Mouse (Mus musculus): Measurements from ENCODE around the gene Gm11567. TPM values are rescaled to one million over a fixed set of nuclear protein-coding genes. Genes with fewer than 3 reads are reported as not detected.
"Not testable (repeated sequence)": the region's sequence is repeated elsewhere in the genome, so short reads cannot be mapped to it uniquely, and the experiment has no call there.

Gene Gm11567
- polyA plus RNA-seq, 1 experiment from 2014 or later: not detected

DNA sequence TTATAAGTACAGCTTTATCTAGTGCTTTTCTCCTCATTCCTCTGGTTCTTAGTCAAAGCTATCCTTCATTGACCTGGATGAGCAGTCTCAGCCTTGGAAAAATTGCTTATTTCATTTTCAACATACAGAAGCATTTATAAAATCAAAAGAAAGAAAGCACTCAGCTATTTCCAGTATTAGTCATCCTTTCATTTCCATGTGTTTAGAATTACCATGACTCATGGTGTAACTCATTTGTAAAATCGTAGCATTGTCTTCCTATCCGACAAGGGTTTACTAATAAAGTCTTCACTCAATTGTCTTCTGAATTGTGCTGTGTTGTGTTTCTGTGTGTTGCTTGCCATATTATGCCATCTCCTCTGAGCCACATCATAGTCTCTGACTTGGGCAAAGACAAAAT lies 20.2 kb upstream of the Gm11567 start:
- TF ChIP-seq CTCF (IDR thresholded peaks at IDR 0.05; ENCODE audit: low read depth): no peak
- ATAC-seq: no peak
- Histone ChIP-seq H3K27me3 (replicated peaks; ENCODE audit: control insufficient read depth, insufficient read depth, low read length) (no peaks in the 10 kb centered on the region), H3K4me3 (ENCODE audit: low read depth, low read length) (no peak overlapping the region), H3K4me2 (replicated peaks; ENCODE audit: low read depth) (no peak overlapping the region), H3K9me3 (ENCODE audit: control insufficient read depth) (no peaks in the 10 kb centered on the region), H3K36me3 (ENCODE audit: control insufficient read depth, insufficient read depth) (no peaks in the 10 kb centered on the region), H3K9ac (ENCODE audit: low read depth, low read length) (no peak overlapping the region), H3K4me1 (replicated peaks; ENCODE audit: control insufficient read depth, insufficient read depth, low read length) (no peaks in the 10 kb centered on the region), H3K27ac (ENCODE audit: low read depth, low read length) (no peak overlapping the region)
- 61% methylated on average over 2 of the region's 2 CpGs for WGBS

DNA sequence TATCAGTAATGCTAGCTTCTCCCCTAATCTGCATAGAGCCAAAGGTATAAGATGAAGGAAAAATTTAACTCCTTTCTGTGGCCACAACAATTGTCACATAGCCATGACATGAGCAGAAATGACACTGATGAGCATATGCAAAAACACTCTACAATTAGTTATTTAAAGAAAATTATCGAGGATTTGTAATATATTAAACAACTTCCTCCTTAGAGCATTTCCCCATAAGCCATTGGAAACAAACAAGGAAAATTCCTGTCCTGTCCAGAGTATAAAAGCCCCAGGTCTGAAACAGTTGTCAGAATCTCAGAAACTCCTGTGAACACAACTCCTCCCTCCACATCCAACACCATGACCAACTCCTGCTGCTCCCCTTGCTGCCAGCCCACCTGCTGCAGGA lies 14.8 kb upstream of the Gm11567 start, which contains the start of gene Gm11559:
Gm11559 (plus strand) TSS at position 301 of the 400 bp plus-strand sequence.
- H3K27ac ChIP-seq (ENCODE audit: low read depth, low read length); H3K27me3 ChIP-seq (replicated peaks; ENCODE audit: control insufficient read depth, insufficient read depth, low read length); H3K4me2 ChIP-seq (replicated peaks; ENCODE audit: low read depth); H3K36me3 ChIP-seq (ENCODE audit: control insufficient read depth, insufficient read depth); H3K9me3 ChIP-seq (ENCODE audit: control insufficient read depth); ATAC-seq; H3K9ac ChIP-seq (ENCODE audit: low read depth, low read length); H3K4me3 ChIP-seq (ENCODE audit: low read depth, low read length); H3K4me1 ChIP-seq (replicated peaks; ENCODE audit: control insufficient read depth, insufficient read depth, low read length): not testable (repeated sequence)
- 59% methylated on average over 1 of the region's 1 CpGs for WGBS

DNA sequence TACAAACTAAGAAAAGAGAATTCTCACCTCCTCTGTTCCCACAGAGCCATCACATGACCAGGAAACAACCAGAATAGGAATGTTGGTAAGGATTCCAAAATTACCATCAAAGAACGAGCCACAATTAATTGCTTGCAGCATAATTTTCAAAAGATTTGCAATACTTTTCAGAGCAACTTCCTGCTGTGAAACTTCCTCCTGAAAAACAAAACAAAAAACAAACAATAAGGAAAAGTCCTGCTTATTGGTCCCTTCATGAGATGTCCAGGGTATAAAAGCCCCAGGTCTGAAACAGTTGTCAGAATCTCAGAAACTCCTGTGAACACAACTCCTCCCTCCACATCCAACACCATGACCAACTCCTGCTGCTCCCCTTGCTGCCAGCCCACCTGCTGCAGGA lies 5.9 kb upstream of the Gm11567 start, which contains the start of gene Krtap9-1:
Krtap9-1 (plus strand) TSS at position 301 of the 400 bp plus-strand sequence.
- not testable (repeated sequence) for H3K36me3 ChIP-seq (ENCODE audit: control insufficient read depth, insufficient read depth); H3K4me1 ChIP-seq (replicated peaks; ENCODE audit: control insufficient read depth, insufficient read depth, low read length); H3K9ac ChIP-seq (ENCODE audit: low read depth, low read length); H3K27ac ChIP-seq (ENCODE audit: low read depth, low read length); ATAC-seq; H3K27me3 ChIP-seq (replicated peaks; ENCODE audit: control insufficient read depth, insufficient read depth, low read length); H3K4me3 ChIP-seq (ENCODE audit: low read depth, low read length); H3K4me2 ChIP-seq (replicated peaks; ENCODE audit: low read depth); H3K9me3 ChIP-seq (ENCODE audit: control insufficient read depth)
- 80% methylated on average over 1 of the region's 1 CpGs for WGBS

DNA sequence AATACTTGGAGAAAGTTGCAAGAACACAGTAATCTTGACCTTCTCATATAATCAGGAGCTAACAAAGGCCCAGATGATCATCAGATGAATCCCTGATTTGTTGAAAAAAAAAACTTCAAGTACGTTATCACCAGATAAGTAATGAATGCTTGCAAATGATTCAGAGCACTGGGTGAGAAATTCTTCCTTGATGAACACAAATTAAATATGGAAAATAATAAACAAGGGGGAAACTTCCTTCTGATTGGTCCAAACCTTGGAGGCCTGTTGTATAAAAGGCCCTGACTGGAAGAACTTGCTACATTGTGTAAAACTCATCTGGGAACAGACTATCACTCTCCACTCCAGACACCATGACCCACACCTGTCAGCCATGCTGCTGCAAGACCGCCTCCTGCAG lies 28.6 kb downstream of the Gm11567 start, which contains the start of gene Krtap31-1:
Krtap31-1 (plus strand) TSS at position 301 of the 400 bp plus-strand sequence.
- H3K9me3 ChIP-seq (ENCODE audit: control insufficient read depth): no peaks in the 10 kb centered on the region
- WGBS: 72% methylated on average over 2 of the region's 2 CpGs
- TF ChIP-seq CTCF (IDR thresholded peaks at IDR 0.05; ENCODE audit: low read depth): no peak
- no peak within 1 kb of the TSS for H3K4me3 ChIP-seq (ENCODE audit: low read depth, low read length)
- no peaks in the 10 kb centered on the region for H3K27me3 ChIP-seq (replicated peaks; ENCODE audit: control insufficient read depth, insufficient read depth, low read length)
- H3K27ac ChIP-seq (ENCODE audit: low read depth, low read length): no peak within 1 kb of the TSS
- H3K9ac ChIP-seq (ENCODE audit: low read depth, low read length): no peak within 1 kb of the TSS
- no peak for ATAC-seq
- H3K36me3 ChIP-seq (ENCODE audit: control insufficient read depth, insufficient read depth): no peaks in the 10 kb centered on the region
- H3K4me2 ChIP-seq (replicated peaks; ENCODE audit: low read depth): no peak within 1 kb of the TSS
- no peaks in the 10 kb centered on the region for H3K4me1 ChIP-seq (replicated peaks; ENCODE audit: control insufficient read depth, insufficient read depth, low read length)

DNA sequence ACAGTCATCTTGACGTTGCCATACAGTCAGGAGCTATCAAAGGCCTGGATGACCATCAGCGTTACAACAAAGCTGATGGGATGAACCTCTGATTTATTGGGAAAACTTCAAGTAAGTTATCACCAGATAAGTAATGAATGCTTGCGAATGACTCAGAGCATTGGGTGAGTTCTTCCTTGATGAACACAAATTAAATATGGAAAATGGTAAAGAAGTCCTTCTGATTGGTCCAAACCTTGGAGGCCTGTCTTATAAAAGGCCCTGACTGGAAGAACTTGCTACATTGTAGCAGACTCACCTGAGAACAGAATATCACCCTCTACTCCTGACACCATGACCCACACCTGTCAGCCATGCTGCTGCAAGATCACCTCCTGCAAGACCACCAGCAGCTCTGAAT lies 35.5 kb downstream of the Gm11567 start, which contains the start of gene Gm11565:
Gm11565 (plus strand) TSS at position 301 of the 400 bp plus-strand sequence.
- no peaks in the 10 kb centered on the region for H3K4me1 ChIP-seq (replicated peaks; ENCODE audit: control insufficient read depth, insufficient read depth, low read length)
- no peak for TF ChIP-seq CTCF (IDR thresholded peaks at IDR 0.05; ENCODE audit: low read depth)
- H3K27ac ChIP-seq (ENCODE audit: low read depth, low read length): no peak within 1 kb of the TSS
- H3K27me3 ChIP-seq (replicated peaks; ENCODE audit: control insufficient read depth, insufficient read depth, low read length): no peaks in the 10 kb centered on the region
- no peak within 1 kb of the TSS for H3K9ac ChIP-seq (ENCODE audit: low read depth, low read length)
- H3K4me2 ChIP-seq (replicated peaks; ENCODE audit: low read depth): no peak within 1 kb of the TSS
- H3K9me3 ChIP-seq (ENCODE audit: control insufficient read depth): no peaks in the 10 kb centered on the region
- no peak for ATAC-seq
- H3K4me3 ChIP-seq (ENCODE audit: low read depth, low read length): no peak within 1 kb of the TSS
- no peaks in the 10 kb centered on the region for H3K36me3 ChIP-seq (ENCODE audit: control insufficient read depth, insufficient read depth)
- 88% methylated on average over 3 of the region's 3 CpGs for WGBS

Other genes with a start within 250 kb of the Gm11567 start
- not detected in 2 replicates for gene Krtap4-2, start 244.1 kb upstream of the Gm11567 start, polyA plus RNA-seq (2015; fragmentation: Nextera tagmentation; extraction: Ambion mirVana)
- gene Krtap4-7, start 235.1 kb upstream of the Gm11567 start, polyA plus RNA-seq (2015; fragmentation: Nextera tagmentation; extraction: Ambion mirVana): not detected in 2 replicates
- not detected in 2 replicates for gene Gm11555, start 229.0 kb upstream of the Gm11567 start, polyA plus RNA-seq (2015; fragmentation: Nextera tagmentation; extraction: Ambion mirVana)
- not detected in 2 replicates for gene Gm11563, start 220.2 kb upstream of the Gm11567 start, polyA plus RNA-seq (2015; fragmentation: Nextera tagmentation; extraction: Ambion mirVana)
- not detected in 2 replicates for gene Krtap4-6, start 213.2 kb upstream of the Gm11567 start, polyA plus RNA-seq (2015; fragmentation: Nextera tagmentation; extraction: Ambion mirVana)
- not detected in 2 replicates for gene Gm14190, start 188.4 kb upstream of the Gm11567 start, polyA plus RNA-seq (2015; fragmentation: Nextera tagmentation; extraction: Ambion mirVana)
- not detected in 2 replicates for gene Gm14180, start 144.9 kb upstream of the Gm11567 start, polyA plus RNA-seq (2015; fragmentation: Nextera tagmentation; extraction: Ambion mirVana)
- not detected in 2 replicates for gene Gm11595, start 106.3 kb upstream of the Gm11567 start, polyA plus RNA-seq (2015; fragmentation: Nextera tagmentation; extraction: Ambion mirVana)
- not detected in 2 replicates for gene Krtap4-8, start 98.5 kb upstream of the Gm11567 start, polyA plus RNA-seq (2015; fragmentation: Nextera tagmentation; extraction: Ambion mirVana)
- not detected in 2 replicates for gene Krtap4-9, start 94.0 kb upstream of the Gm11567 start, polyA plus RNA-seq (2015; fragmentation: Nextera tagmentation; extraction: Ambion mirVana)
- not detected in 2 replicates for gene Gm11596, start 85.7 kb upstream of the Gm11567 start, polyA plus RNA-seq (2015; fragmentation: Nextera tagmentation; extraction: Ambion mirVana)
- gene Gm11569, start 80.3 kb upstream of the Gm11567 start, polyA plus RNA-seq (2015; fragmentation: Nextera tagmentation; extraction: Ambion mirVana): not detected in 2 replicates
- not detected in 2 replicates for gene Gm11554, start 74.7 kb upstream of the Gm11567 start, polyA plus RNA-seq (2015; fragmentation: Nextera tagmentation; extraction: Ambion mirVana)
- gene Krtap4-13, start 69.3 kb upstream of the Gm11567 start, polyA plus RNA-seq (2015; fragmentation: Nextera tagmentation; extraction: Ambion mirVana): not detected in 2 replicates
- gene Gm11564, start 63.5 kb upstream of the Gm11567 start, polyA plus RNA-seq (2015; fragmentation: Nextera tagmentation; extraction: Ambion mirVana): not detected in 2 replicates
- not detected in 2 replicates for gene 2300003K06Rik, start 41.1 kb upstream of the Gm11567 start, polyA plus RNA-seq (2015; fragmentation: Nextera tagmentation; extraction: Ambion mirVana)
- 0.16 TPM in 1 of 2 replicates, not detected in the other for gene Krtap4-16, start 27.6 kb upstream of the Gm11567 start, polyA plus RNA-seq (2015; fragmentation: Nextera tagmentation; extraction: Ambion mirVana)
- gene Gm11568, start 21.3 kb upstream of the Gm11567 start, polyA plus RNA-seq (2015; fragmentation: Nextera tagmentation; extraction: Ambion mirVana): not detected in 2 replicates
- not detected in 2 replicates for gene Gm11559, start 14.7 kb upstream of the Gm11567 start, polyA plus RNA-seq (2015; fragmentation: Nextera tagmentation; extraction: Ambion mirVana)
- gene Krtap9-1, start 5.8 kb upstream of the Gm11567 start, polyA plus RNA-seq (2015; fragmentation: Nextera tagmentation; extraction: Ambion mirVana): not detected in 2 replicates
- gene Krtap31-1, start 28.7 kb downstream of the Gm11567 start, polyA plus RNA-seq (2015; fragmentation: Nextera tagmentation; extraction: Ambion mirVana): not detected in 2 replicates
- not detected in 2 replicates for gene Gm11565, start 35.6 kb downstream of the Gm11567 start, polyA plus RNA-seq (2015; fragmentation: Nextera tagmentation; extraction: Ambion mirVana)
- gene Krtap31-2, start 57.1 kb downstream of the Gm11567 start, polyA plus RNA-seq (2015; fragmentation: Nextera tagmentation; extraction: Ambion mirVana): not detected in 2 replicates
- not detected in 2 replicates for gene Krtap9-5, start 69.3 kb downstream of the Gm11567 start, polyA plus RNA-seq (2015; fragmentation: Nextera tagmentation; extraction: Ambion mirVana)
- not detected in 2 replicates for gene Krtap29-1, start 99.9 kb downstream of the Gm11567 start, polyA plus RNA-seq (2015; fragmentation: Nextera tagmentation; extraction: Ambion mirVana)
- not detected in 2 replicates for gene Krtap16-1, start 107.4 kb downstream of the Gm11567 start, polyA plus RNA-seq (2015; fragmentation: Nextera tagmentation; extraction: Ambion mirVana)
- 0.16 TPM in 1 of 2 replicates, not detected in the other for gene Krtap17-1, start 114.8 kb downstream of the Gm11567 start, polyA plus RNA-seq (2015; fragmentation: Nextera tagmentation; extraction: Ambion mirVana)
- not detected in 2 replicates for gene Krt33a, start 137.0 kb downstream of the Gm11567 start, polyA plus RNA-seq (2015; fragmentation: Nextera tagmentation; extraction: Ambion mirVana)
- not detected in 2 replicates for gene Krt33b, start 150.7 kb downstream of the Gm11567 start, polyA plus RNA-seq (2015; fragmentation: Nextera tagmentation; extraction: Ambion mirVana)
- not detected in 2 replicates for gene Krt34, start 162.4 kb downstream of the Gm11567 start, polyA plus RNA-seq (2015; fragmentation: Nextera tagmentation; extraction: Ambion mirVana)
- 0.07 TPM in 1 of 2 replicates, not detected in the other for gene Krt31, start 171.4 kb downstream of the Gm11567 start, polyA plus RNA-seq (2015; fragmentation: Nextera tagmentation; extraction: Ambion mirVana)
- not detected in 2 replicates for gene Krt32, start 209.0 kb downstream of the Gm11567 start, polyA plus RNA-seq (2015; fragmentation: Nextera tagmentation; extraction: Ambion mirVana)
- 0.26 and 0.44 TPM in 2 replicates for gene Krt35, start 217.1 kb downstream of the Gm11567 start, polyA plus RNA-seq (2015; fragmentation: Nextera tagmentation; extraction: Ambion mirVana)
- 0.09 and 0.16 TPM in 2 replicates for gene Krt36, start 226.4 kb downstream of the Gm11567 start, polyA plus RNA-seq (2015; fragmentation: Nextera tagmentation; extraction: Ambion mirVana)
- not detected in 2 replicates for gene Krt13, start 242.4 kb downstream of the Gm11567 start, polyA plus RNA-seq (2015; fragmentation: Nextera tagmentation; extraction: Ambion mirVana)